Mouse (Mus musculus) heart, embryonic 10.5 days (tissue): ENCODE measurements around the gene Ncor2. TPM values are rescaled to one million over a fixed set of nuclear protein-coding genes. Genes with fewer than 3 reads are reported as not detected.
"Not testable (repeated sequence)": the region's sequence is repeated elsewhere in the genome, so short reads cannot be mapped to it uniquely, and the experiment has no call there.

Experiments
- DNase-seq: peaks from one replicate; pipeline ENCODE4 v3.0.0-alpha.2; 2017; ENCODE audit warnings: low spot score
- H3K27ac ChIP-seq: fragments of 300-500 bp; sonication (generic); 2 replicates; pipeline ENCODE4 v1.5.1; 2016; ENCODE audit warnings: mild to moderate bottlenecking
- H3K27me3 ChIP-seq: fragments of 300-500 bp; sonication (generic); 2 replicates; pipeline ENCODE4 v1.6.1; 2016; ENCODE audit warnings: mild to moderate bottlenecking; ENCODE audit not compliant: poor library complexity, insufficient read depth, severe bottlenecking
- H3K36me3 ChIP-seq: fragments of 300-500 bp; sonication (generic); 2 replicates; pipeline ENCODE4 v1.6.1; 2016; ENCODE audit warnings: mild to moderate bottlenecking, moderate library complexity
- H3K4me1 ChIP-seq: fragments of 300-500 bp; sonication (generic); 2 replicates; pipeline ENCODE4 v1.6.1; 2016; ENCODE audit warnings: mild to moderate bottlenecking
- H3K4me3 ChIP-seq: fragments of 300-500 bp; sonication (generic); 2 replicates; pipeline ENCODE4 v1.5.1; 2016; ENCODE audit warnings: mild to moderate bottlenecking, moderate library complexity
- H3K9me3 ChIP-seq: fragments of 300-500 bp; sonication (generic); 2 replicates; pipeline ENCODE4 v1.6.1; 2016; ENCODE audit warnings: mild to moderate bottlenecking, moderate library complexity
- WGBS: fragments of 180-500 bp; shearing (Covaris S2); methylation state at CpG from one replicate; pipeline ENCODE4 v1.1.7; 2016; 5-methylcytosine and 5-hydroxymethylcytosine counted together
- polyA plus RNA-seq: library from polyadenylated mRNA; unstranded; fragments of >200 nt; fragmentation: Nextera tagmentation; extraction: Ambion mirVana; gene quantifications from 2 replicates; pipeline ENCODE4 v1.2.1, GENCODE M21; 2016

The Ncor2 gene
- 17.8 and 23.3 TPM in 2 replicates for polyA plus RNA-seq

DNA sequence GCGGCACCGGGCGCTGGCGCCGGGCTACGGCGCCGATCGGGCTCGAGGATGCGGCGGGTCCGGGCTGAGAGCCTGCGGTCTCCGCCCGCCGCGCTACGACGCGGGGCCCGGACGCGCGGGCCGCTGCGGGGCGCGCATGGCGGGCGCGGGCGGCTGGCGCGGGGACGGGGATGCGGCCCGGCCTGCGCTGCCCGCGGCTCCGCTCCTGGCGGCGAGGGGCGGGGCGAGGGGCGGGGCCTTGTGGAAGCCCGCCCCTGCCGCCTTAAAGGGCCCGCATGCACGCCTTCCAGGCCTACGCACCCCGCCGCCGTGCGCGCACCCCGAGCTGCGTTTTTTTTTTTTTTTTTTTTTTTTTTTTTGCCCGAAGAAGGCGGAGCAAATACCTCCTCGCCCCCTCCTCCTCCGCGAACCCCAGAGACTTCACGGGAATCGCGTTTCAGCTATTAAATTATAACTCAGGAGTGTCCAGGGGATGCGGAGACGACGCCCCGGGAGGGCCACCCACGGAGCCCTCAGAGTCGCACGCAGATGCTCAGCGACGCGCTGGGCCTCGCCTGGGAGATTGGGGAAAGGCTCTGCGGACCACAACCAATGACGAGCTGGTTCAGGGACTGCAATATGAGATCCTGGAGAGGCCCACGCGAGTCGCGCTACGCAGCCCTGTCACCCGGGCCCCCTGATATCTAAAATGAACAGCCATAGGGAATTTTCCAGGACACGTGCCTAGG lies at the start of gene Ncor2:
Gene Ncor2 (minus strand): TSS at position 213 of the 728 bp plus-strand sequence.
- peaks cover 7% of the 10 kb centered on the region; the same call in 1 of the 2 replicates for H3K27me3 ChIP-seq
- H3K4me3 ChIP-seq: peak within 1 kb of the TSS; percentile 90
- peaks cover 58% of the 10 kb centered on the region for H3K4me1 ChIP-seq
- no peaks in the 10 kb centered on the region for H3K9me3 ChIP-seq
- peak; percentile 91 for DNase-seq
- H3K36me3 ChIP-seq: no peaks in the 10 kb centered on the region
- WGBS: under 1% methylated on average over 81 of the region's 87 CpGs
- peak within 1 kb of the TSS; percentile 93 for H3K27ac ChIP-seq

DNA sequence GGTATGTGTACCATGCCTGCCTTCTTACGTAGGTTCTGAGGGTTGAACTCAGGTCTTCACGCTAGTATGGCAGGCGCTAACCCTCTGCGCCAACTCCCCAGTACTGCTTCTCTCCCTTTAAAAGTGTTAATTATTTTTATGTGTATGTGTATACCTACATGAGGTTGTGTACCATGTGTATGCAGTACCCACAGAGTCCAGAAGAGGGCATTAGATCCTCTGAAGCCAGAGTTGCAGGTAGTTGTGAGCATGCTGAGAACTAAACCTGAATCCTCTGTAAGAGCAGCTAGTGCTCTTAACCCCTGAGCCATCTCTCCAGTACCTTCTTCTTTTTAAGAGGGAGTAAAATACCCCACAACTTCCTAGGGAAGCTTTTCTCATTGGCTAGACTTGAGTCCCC lies 48.7 kb upstream of the Ncor2 start:
- 92% methylated on average over 4 of the region's 4 CpGs for WGBS
- DNase-seq: no peak

GRCm38 (mm10) chr5:125226229-125226634 lies 47.2 kb upstream of the Ncor2 start:
- H3K27ac ChIP-seq: no peak overlapping the region
- no peak for DNase-seq
- WGBS: 82% methylated on average over 12 of the region's 12 CpGs
- 0 out of 2 replicates have a peak, but pooled peaks cover 9% of the 10 kb centered on the region for H3K27me3 ChIP-seq
- peaks cover 33% of the 10 kb centered on the region for H3K4me1 ChIP-seq
- no peak overlapping the region for H3K4me3 ChIP-seq
- no peaks in the 10 kb centered on the region for H3K36me3 ChIP-seq
- H3K9me3 ChIP-seq: no peaks in the 10 kb centered on the region

More for the DNA sequence above, 48.7 kb upstream of the Ncor2 start:
- Histone ChIP-seq H3K36me3 (no peaks in the 10 kb centered on the region), H3K9me3 (no peaks in the 10 kb centered on the region), H3K4me1 (peaks cover 25% of the 10 kb centered on the region), H3K4me3 (no peak overlapping the region), H3K27ac (no peak overlapping the region), H3K27me3 (0 out of 2 replicates have a peak, but pooled peaks cover 9% of the 10 kb centered on the region)

GRCm38 (mm10) chr5:125224925-125225324 lies 45.9 kb upstream of the Ncor2 start:
- Histone ChIP-seq H3K27ac (no peak overlapping the region), H3K4me3 (no peak overlapping the region), H3K4me1 (peaks cover 31% of the 10 kb centered on the region), H3K9me3 (no peaks in the 10 kb centered on the region), H3K27me3 (0 out of 2 replicates have a peak, but pooled peaks cover 9% of the 10 kb centered on the region), H3K36me3 (no peaks in the 10 kb centered on the region)
- WGBS: 38% methylated on average over 3 of the region's 3 CpGs
- DNase-seq: no peak

DNA sequence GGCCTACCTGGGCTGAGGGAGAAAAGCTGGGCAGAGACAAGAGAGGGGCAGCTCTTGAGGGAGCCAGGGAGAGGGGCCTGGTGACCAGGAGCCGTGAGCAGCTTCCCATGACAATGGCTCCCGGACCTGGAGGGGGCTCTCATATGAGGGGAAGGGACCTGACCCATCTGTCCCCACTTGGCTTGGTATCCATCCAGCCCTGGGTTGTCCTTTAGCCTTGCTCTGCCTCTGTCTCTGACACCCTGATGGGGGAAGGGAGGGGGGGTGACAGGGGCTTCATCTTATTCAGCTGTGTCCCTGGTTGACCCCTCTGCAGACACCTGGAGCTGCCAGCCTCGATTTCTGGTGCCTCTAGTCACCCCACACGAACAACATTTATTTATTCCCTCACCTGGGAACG lies 44.9 kb upstream of the Ncor2 start:
- Histone ChIP-seq H3K27me3 (0 out of 2 replicates have a peak, but pooled peaks cover 9% of the 10 kb centered on the region), H3K36me3 (no peaks in the 10 kb centered on the region), H3K27ac (no peak overlapping the region), H3K9me3 (no peaks in the 10 kb centered on the region), H3K4me1 (peaks cover 30% of the 10 kb centered on the region), H3K4me3 (no peak overlapping the region)
- DNase-seq: no peak
- 64% methylated on average over 5 of the region's 5 CpGs for WGBS

DNA sequence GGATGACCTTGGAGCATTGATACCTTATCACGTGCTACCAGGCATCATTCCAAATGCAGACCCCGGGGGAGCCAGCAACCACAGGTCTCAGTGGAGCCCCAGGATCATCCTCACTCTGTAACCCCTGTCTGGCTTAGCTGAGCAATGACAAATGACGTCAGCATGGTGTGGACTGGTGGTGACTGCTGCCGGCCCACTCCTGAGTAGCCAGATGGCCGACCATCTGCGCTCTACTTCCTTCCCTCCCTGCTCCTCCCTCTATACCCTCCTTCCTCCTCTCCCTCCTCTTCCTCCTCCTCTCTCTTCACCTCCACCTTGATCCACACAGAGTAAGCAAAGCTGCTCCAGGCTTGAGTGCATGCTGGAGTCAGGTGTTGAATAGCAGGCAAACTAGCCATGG lies 43.7 kb upstream of the Ncor2 start:
- Histone ChIP-seq H3K4me3 (no peak overlapping the region), H3K4me1 (peaks cover 33% of the 10 kb centered on the region), H3K27me3 (0 out of 2 replicates have a peak, but pooled peaks cover 9% of the 10 kb centered on the region), H3K36me3 (no peaks in the 10 kb centered on the region), H3K27ac (no peak overlapping the region), H3K9me3 (no peaks in the 10 kb centered on the region)
- no peak for DNase-seq
- WGBS: 35% methylated on average over 6 of the region's 6 CpGs

DNA sequence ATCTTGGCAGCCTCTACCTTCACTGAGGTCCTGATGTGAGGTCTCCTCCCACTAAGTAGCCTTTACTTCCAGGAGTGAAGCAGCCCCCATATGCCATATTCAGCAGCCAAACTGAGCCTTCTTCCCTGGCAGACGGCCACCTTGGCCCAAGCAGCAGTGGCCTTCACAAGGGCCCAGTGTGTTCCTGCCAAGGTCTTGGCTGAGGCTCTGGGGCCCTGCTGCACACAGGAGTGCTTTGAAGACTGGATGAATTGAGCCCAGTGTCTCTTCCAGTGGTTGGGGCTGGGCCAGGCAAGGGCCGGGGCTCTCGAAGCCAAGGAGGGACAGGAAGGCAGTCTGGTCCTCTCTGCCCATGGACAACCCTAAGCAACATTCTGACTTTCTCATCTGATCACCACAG lies 42.8 kb upstream of the Ncor2 start:
- 63% methylated on average over 3 of the region's 3 CpGs for WGBS
- Histone ChIP-seq H3K27ac (no peak overlapping the region), H3K4me3 (no peak overlapping the region), H3K9me3 (no peaks in the 10 kb centered on the region), H3K36me3 (no peaks in the 10 kb centered on the region), H3K27me3 (peaks cover 14% of the 10 kb centered on the region), H3K4me1 (peaks cover 34% of the 10 kb centered on the region)
- DNase-seq: no peak

DNA sequence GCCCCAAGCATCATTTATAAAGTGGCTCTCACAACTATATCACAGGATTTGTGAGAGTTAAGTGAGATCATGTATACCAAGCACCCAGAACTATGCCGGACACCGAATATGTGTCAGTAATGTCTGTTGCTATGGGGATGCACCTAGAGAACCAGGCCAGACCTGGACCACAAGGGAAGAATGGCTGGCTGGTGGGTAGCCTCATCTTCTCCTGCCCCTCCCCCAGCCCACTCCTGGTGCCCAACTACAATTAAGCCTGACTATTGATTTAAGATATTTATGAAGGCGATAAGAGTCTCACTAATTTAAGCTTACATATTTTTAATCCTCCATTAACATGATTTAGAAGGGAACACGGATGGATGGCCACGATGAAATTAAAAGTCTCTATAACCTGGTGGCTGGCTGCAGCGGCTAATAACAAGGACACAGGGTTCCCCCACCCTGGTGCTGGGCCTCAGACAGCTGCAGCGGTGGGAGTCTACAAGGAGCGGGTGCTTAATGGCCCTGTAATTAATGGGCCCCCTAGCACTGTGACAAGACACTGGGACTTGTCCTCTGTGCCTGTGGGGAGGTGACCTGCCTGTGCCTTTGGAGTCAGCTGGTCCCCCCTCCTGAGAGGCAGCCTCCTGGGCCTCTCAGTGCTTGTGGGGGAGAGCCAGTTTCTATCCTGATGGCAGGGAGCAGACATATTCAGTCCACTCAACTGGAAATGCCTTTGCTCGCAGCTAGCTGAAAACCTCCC lies 38.6 kb upstream of the Ncor2 start:
- Histone ChIP-seq H3K36me3 (no peaks in the 10 kb centered on the region), H3K9me3 (no peaks in the 10 kb centered on the region), H3K4me1 (peaks cover 35% of the 10 kb centered on the region), H3K4me3 (no peak overlapping the region), H3K27me3 (peaks cover 25% of the 10 kb centered on the region), H3K27ac (no peak overlapping the region)
- WGBS: 77% methylated on average over 9 of the region's 9 CpGs
- no peak for DNase-seq

DNA sequence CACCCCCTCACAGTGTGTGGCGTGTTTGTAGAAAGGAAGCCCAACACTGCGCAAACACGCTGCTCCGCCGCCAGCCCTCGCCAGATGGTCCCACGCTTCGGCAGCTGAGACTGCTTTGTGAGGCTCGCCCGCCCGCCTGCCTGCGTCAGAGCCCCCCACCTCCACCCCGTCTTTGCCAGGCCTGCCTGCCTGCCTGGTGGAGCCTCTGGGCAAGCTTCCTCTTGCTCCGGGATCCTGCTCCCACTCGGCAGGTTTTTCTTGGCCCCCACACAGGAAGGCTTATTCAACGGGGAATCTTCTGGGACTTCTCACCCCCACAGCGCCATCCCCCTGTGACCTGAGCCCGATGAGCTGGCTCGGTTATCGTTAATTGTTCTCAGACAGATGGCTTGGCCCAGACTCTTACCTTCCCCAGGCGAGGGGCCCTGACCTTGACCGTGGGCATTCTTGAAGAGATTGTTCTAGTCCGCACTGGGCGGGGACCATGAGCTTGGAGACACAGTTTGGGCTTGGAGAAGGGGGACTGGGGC lies 37.0 kb upstream of the Ncor2 start:
- peaks cover 25% of the 10 kb centered on the region for H3K4me1 ChIP-seq
- peak overlapping the region; percentile 86 for H3K27ac ChIP-seq
- peaks cover 30% of the 10 kb centered on the region for H3K27me3 ChIP-seq
- 7% methylated on average over 24 of the region's 24 CpGs for WGBS
- H3K36me3 ChIP-seq: no peaks in the 10 kb centered on the region
- H3K9me3 ChIP-seq: no peaks in the 10 kb centered on the region
- H3K4me3 ChIP-seq: peak overlapping the region; percentile 52
- no peak for DNase-seq

DNA sequence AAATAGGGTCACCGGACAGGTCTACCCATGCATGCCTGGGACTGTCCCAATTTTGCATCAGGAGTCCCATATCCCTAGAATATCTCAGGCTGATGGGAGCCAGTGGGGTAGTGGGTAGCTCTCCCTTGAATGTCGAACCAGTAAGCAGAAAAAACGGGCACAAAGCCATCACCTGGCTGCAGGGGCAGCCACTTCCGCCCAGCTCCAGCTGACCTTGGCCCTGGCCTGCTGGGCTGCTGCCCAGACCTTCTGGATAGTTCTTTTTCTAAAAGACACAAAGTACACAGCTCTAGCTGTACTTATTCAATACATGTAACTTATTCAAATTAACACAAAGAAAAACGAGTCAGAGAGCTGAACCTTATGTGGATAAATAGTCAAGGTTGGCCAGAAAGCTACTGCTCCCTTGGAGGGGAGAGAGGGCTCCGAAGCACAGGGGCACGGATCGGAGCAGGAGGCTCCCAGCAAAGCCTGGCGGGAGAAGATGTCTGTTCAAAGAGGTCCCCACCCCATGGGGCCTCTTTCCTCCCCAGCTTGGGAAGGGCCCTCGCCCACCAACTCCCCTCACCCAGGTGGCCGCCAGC lies 36.4 kb upstream of the Ncor2 start:
- H3K4me3 ChIP-seq: peak overlapping the region; percentile 52
- peaks cover 30% of the 10 kb centered on the region for H3K27me3 ChIP-seq
- no peak for DNase-seq
- peak overlapping the region; percentile 86 for H3K27ac ChIP-seq
- no peaks in the 10 kb centered on the region for H3K9me3 ChIP-seq
- 30% methylated on average over 11 of the region's 11 CpGs for WGBS
- no peaks in the 10 kb centered on the region for H3K36me3 ChIP-seq
- peaks cover 25% of the 10 kb centered on the region for H3K4me1 ChIP-seq

- H3K4me3 ChIP-seq: no peak overlapping the region
- 37% methylated on average over 6 of the region's 6 CpGs for WGBS
- DNase-seq: no peak
- H3K9me3 ChIP-seq: no peaks in the 10 kb centered on the region
- no peaks in the 10 kb centered on the region for H3K36me3 ChIP-seq
- H3K4me1 ChIP-seq: peaks cover 25% of the 10 kb centered on the region
- peaks cover 30% of the 10 kb centered on the region for H3K27me3 ChIP-seq
- no peak overlapping the region for H3K27ac ChIP-seq
Observed at GRCm38 (mm10) chr5:125214064-125214463, 35.0 kb upstream of the Ncor2 start.

DNA sequence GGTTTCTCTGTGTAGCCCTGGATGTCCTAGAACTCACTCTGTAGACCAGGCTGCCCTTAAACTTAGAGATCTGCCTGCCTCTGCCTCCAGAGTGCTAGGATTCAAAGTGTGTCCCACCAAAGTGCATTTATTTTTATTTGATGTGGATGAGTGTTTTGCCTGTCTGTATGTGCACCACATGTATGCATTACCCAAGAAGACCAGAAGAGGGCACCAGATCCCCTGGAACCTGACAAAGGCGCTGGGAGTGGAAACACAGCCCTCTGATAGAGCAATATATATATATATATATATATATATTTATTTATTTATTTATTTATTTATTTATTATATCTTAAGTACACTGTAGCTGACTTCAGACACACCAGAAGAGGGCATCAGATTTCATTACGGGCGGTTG lies 25.9 kb upstream of the Ncor2 start:
- WGBS: 83% methylated on average over 3 of the region's 3 CpGs
- DNase-seq, H3K27me3 ChIP-seq, H3K27ac ChIP-seq, H3K4me3 ChIP-seq, H3K36me3 ChIP-seq, H3K9me3 ChIP-seq: not testable (repeated sequence)
- peaks cover 14% of the 10 kb centered on the region for H3K4me1 ChIP-seq
